Mouse (Mus musculus) midbrain, embryonic 11.5 days (tissue): Measurements from ENCODE around the gene Selenom. TPM values are rescaled to one million over a fixed set of nuclear protein-coding genes. Genes with fewer than 3 reads are reported as not detected.

ENCODE experiments used
- ATAC-seq: fragments of 200-750 bp; cut with Nextera tagmentation; 2 replicates; pipeline ENCODE4 v1.8.0; 2017; ENCODE audit warnings: moderate TSS enrichment, moderate library complexity; ENCODE audit not compliant: low FRiP score
- DNase-seq: peaks from one replicate; pipeline ENCODE4 v3.0.0; 2015; ENCODE audit warnings: low spot score; ENCODE audit errors: missing footprints
- H3K27ac ChIP-seq: fragments of 300-500 bp; sonication (generic); 2 replicates; pipeline ENCODE4 v1.5.1; 2014; ENCODE audit warnings: low read depth, low read length
- H3K27me3 ChIP-seq: fragments of 300-500 bp; sonication (generic); 2 replicates; pipeline ENCODE4 v1.6.1; 2014; ENCODE audit warnings: mild to moderate bottlenecking, low read length, moderate library complexity, mixed read lengths; ENCODE audit not compliant: control insufficient read depth, insufficient read depth
- H3K36me3 ChIP-seq: fragments of 300-500 bp; sonication (generic); 2 replicates; pipeline ENCODE4 v1.6.1; 2014; ENCODE audit warnings: mild to moderate bottlenecking, low read length, moderate library complexity, mixed read lengths; ENCODE audit not compliant: control insufficient read depth, insufficient read depth
- H3K4me1 ChIP-seq: fragments of 300-500 bp; sonication (generic); 2 replicates; pipeline ENCODE4 v1.6.1; 2014; ENCODE audit warnings: low read length; ENCODE audit not compliant: control insufficient read depth, insufficient read depth
- H3K4me2 ChIP-seq: fragments of 300-500 bp; sonication (generic); 2 replicates; pipeline ENCODE4 v1.6.1; 2014; ENCODE audit warnings: mild to moderate bottlenecking, moderate library complexity
- H3K4me3 ChIP-seq: fragments of 300-500 bp; sonication (generic); 2 replicates; pipeline ENCODE4 v1.5.1; 2014; ENCODE audit warnings: low read depth, low read length
- H3K9ac ChIP-seq: fragments of 300-500 bp; sonication (generic); 2 replicates; pipeline ENCODE4 v1.6.1; 2014; ENCODE audit warnings: low read length
- H3K9me3 ChIP-seq: fragments of 300-500 bp; sonication (generic); 2 replicates; pipeline ENCODE4 v1.6.1; 2016; ENCODE audit warnings: low read length; ENCODE audit not compliant: control insufficient read depth
- WGBS: fragments of 180-500 bp; shearing (Covaris S2); extraction: QIAGEN DNeasy Blood & Tissue Kit; methylation state at CpG from one replicate; pipeline ENCODE4 v1.1.7; 2014; 5-methylcytosine and 5-hydroxymethylcytosine counted together
- polyA plus RNA-seq: library from polyadenylated mRNA; unstranded; fragments of >200 nt; fragmentation: Nextera tagmentation; extraction: Ambion mirVana; gene quantifications from 2 replicates; pipeline ENCODE4 v1.2.1, GENCODE M21; 2014

Selenom gene
- polyA plus RNA-seq, 1 experiment from 2014 or later, result 58.9 TPM

GRCm38 (mm10) chr11:3534956-3535355 lies 20.5 kb downstream of the Selenom start:
- ATAC-seq, result peak; percentile 6
- 5% methylated on average over 8 of the region's 8 CpGs for WGBS
- H3K4me1 ChIP-seq, result peaks cover 12% of the 10 kb centered on the region
- no peaks in the 10 kb centered on the region for H3K27me3 ChIP-seq
- no peak overlapping the region for H3K4me3 ChIP-seq
- peak overlapping the region; percentile 89 for H3K4me2 ChIP-seq
- H3K9ac ChIP-seq, result peak overlapping the region; percentile 75
- no peak overlapping the region for H3K27ac ChIP-seq
- no peaks in the 10 kb centered on the region for H3K9me3 ChIP-seq
- DNase-seq, result no peak
- H3K36me3 ChIP-seq, result peaks cover 3% of the 10 kb centered on the region; the same call in 1 of the 2 replicates

DNA sequence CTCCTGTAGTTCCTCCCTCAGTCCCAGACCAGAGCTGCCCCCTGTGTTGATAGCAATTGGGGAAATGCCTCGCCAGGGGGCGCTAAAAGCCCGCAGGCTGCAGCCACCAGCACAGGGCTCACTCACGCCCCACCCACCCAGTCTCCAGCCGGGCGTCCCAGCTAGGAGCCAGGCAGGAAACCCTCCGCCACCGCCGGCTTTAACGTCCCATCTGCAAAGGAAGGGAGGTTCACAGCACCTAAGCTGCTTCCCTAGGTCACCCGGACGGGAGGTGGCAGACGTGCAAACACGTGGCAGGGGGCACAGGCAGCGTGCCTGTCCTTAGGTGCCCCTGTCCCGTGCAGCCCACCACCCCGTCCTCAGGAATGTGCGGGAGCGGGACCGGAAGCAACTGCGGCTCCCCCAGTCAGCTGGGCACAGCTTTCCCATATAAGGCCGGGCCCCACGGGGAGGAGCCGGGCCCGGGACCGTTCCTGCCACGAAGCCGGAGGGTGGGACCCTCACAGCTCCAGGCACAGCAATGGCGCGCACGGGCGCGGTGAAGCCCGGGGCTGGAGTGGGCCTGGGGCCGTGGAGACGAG lies 21.0 kb downstream of the Selenom start:
- Histone ChIP-seq H3K9me3 (no peaks in the 10 kb centered on the region), H3K4me1 (peaks cover 12% of the 10 kb centered on the region), H3K4me2 (peak overlapping the region; percentile 89), H3K36me3 (peaks cover 3% of the 10 kb centered on the region; the same call in 1 of the 2 replicates), H3K27ac (peak overlapping the region; percentile 55), H3K27me3 (no peaks in the 10 kb centered on the region), H3K9ac (peak overlapping the region; percentile 75), H3K4me3 (peak overlapping the region; percentile 53)
- peak; percentile 86 for ATAC-seq
- under 1% methylated on average over 35 of the region's 36 CpGs for WGBS
- peak; percentile 100 for DNase-seq

- Histone ChIP-seq H3K4me3 (peak overlapping the region; percentile 53), H3K27ac (peak overlapping the region; percentile 55), H3K36me3 (peaks cover 3% of the 10 kb centered on the region; the same call in 1 of the 2 replicates), H3K4me2 (peak overlapping the region; percentile 89), H3K9me3 (no peaks in the 10 kb centered on the region), H3K9ac (peak overlapping the region; percentile 75), H3K27me3 (no peaks in the 10 kb centered on the region), H3K4me1 (peaks cover 12% of the 10 kb centered on the region)
- DNase-seq, result no peak
- ATAC-seq, result no peak
- 57% methylated on average over 5 of the region's 5 CpGs for WGBS
Measured at GRCm38 (mm10) chr11:3536082-3536481, 21.6 kb downstream of the Selenom start.

DNA sequence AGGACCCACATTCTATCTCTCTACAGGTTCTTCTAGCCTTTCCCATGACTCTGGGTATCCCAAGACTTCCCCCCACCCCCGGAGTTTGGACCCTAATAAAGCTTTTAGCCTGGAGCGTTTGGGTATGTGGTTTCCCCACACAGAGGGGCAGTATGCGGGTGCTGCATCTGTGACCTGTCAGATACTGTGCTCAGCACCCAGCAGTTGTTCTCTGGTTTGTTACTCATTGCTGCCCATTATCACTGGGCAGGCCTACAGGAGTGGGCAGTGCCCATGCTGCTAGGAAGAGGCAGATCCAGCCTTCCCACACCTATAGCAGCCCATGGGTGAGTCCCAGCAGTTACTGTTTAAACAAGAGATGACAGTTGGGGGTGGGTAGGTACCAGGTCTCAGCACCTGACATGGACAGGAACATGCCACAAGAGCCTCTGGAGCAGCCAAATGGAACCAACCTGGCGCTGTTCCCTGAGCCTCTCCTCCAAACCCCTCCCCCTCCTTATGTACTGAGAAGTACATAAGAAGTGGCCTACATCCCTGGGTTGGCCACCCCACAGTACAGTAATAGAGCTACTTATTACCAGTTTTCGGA lies 22.4 kb downstream of the Selenom start:
- no peak overlapping the region for H3K4me2 ChIP-seq
- H3K27me3 ChIP-seq, result no peaks in the 10 kb centered on the region
- no peak overlapping the region for H3K4me3 ChIP-seq
- no peak overlapping the region for H3K27ac ChIP-seq
- no peaks in the 10 kb centered on the region for H3K9me3 ChIP-seq
- H3K4me1 ChIP-seq, result peaks cover 12% of the 10 kb centered on the region
- H3K36me3 ChIP-seq, result peaks cover 3% of the 10 kb centered on the region; the same call in 1 of the 2 replicates
- ATAC-seq, result no peak
- no peak for DNase-seq
- H3K9ac ChIP-seq, result no peak overlapping the region
- WGBS, result 95% methylated on average over 5 of the region's 5 CpGs

GRCm38 (mm10) chr11:3537711-3538110 lies 23.2 kb downstream of the Selenom start:
- Histone ChIP-seq H3K27me3 (no peaks in the 10 kb centered on the region), H3K4me1 (peaks cover 12% of the 10 kb centered on the region), H3K36me3 (no peaks in the 10 kb centered on the region), H3K27ac (no peak overlapping the region), H3K9ac (0 out of 2 replicates have a peak overlapping the region, but pooled peaks have one; percentile 25), H3K4me2 (peak overlapping the region; percentile 58), H3K9me3 (no peaks in the 10 kb centered on the region), H3K4me3 (peak overlapping the region; percentile 4; the same call in 1 of the 2 replicates)
- ATAC-seq (no peak), DNase-seq (no peak)
- WGBS, result 94% methylated on average over 3 of the region's 3 CpGs

DNA sequence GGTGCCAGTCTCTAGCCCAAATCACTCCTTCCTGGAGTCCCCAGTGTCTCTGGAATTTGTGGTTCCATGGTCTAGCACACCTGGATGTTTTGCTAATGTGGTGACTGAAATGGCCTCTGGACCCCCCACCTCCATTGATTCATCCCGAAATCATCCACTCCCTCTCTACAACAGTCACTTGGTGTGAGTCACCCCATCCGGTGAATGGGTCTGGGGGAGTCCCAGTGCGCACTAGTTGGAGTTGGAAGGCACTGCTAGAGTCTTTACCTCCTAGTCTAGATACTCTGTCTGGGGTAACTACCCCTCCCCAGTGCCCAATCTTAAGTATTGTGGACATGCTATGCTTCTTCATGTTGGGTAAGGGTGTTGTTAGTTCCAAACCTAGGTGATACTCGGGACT lies 23.9 kb downstream of the Selenom start:
- Histone ChIP-seq H3K9me3 (no peaks in the 10 kb centered on the region), H3K36me3 (no peaks in the 10 kb centered on the region), H3K4me1 (peaks cover 12% of the 10 kb centered on the region), H3K4me3 (peak overlapping the region; percentile 55), H3K9ac (peak overlapping the region; percentile 73), H3K27me3 (no peaks in the 10 kb centered on the region), H3K4me2 (peak overlapping the region; percentile 58), H3K27ac (no peak overlapping the region)
- DNase-seq (peak; percentile 84), ATAC-seq (no peak)
- WGBS, result 76% methylated on average over 4 of the region's 4 CpGs

DNA sequence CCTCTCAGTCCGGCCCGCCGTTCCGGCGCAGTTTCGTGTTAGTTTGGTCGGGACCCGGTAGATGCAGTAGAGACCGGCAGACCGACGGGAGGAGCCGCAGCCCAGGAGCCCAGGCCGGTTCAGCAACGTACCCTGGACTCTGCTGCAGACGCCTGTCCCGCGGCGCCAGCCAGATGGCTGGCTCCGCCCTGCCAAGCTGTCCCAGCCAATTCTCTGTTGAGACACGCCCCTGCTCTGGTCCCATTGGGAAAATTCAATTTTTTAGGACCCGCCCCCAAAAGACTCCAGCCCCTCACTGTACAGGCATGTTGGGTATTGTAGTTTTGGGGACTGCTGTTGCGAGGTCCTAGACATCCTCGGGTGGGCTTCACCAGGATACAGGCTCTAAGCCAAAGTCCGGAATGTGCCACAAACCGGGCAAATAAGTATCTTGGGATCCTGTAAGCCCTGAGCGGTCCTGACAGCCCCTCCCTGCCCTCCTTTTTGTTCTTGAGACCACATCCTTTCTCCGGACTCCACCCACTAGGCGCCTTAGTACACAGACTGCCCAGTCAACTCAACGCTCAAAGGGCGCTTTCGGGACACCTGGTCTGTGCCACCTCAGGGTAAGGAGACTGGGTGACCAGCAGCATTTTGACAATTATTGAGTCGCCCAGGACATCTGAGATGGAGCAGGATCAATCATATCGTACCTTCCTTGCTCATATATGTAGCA lies 24.8 kb downstream of the Selenom start:
- 5% methylated on average over 33 of the region's 33 CpGs for WGBS
- Histone ChIP-seq H3K4me2 (peak overlapping the region; percentile 58), H3K27me3 (no peaks in the 10 kb centered on the region), H3K4me1 (peaks cover 12% of the 10 kb centered on the region), H3K9ac (peak overlapping the region; percentile 73), H3K4me3 (peak overlapping the region; percentile 55), H3K27ac (no peak overlapping the region), H3K36me3 (no peaks in the 10 kb centered on the region), H3K9me3 (no peaks in the 10 kb centered on the region; the same call in 1 of the 2 replicates)
- peak; percentile 91 for ATAC-seq
- peak; percentile 98 for DNase-seq

- 80% methylated on average over 4 of the region's 4 CpGs for WGBS
- Histone ChIP-seq H3K4me2 (peak overlapping the region; percentile 58), H3K36me3 (no peaks in the 10 kb centered on the region), H3K9me3 (peaks cover 3% of the 10 kb centered on the region; the same call in 1 of the 2 replicates), H3K27ac (no peak overlapping the region), H3K4me1 (peaks cover 12% of the 10 kb centered on the region), H3K4me3 (peak overlapping the region; percentile 55; the same call in 1 of the 2 replicates), H3K27me3 (no peaks in the 10 kb centered on the region), H3K9ac (no peak overlapping the region)
- ATAC-seq (no peak), DNase-seq (no peak)
Measured at GRCm38 (mm10) chr11:3539826-3540196, 25.3 kb downstream of the Selenom start.
